Mouse (Mus musculus): ENCODE data around the gene Tom1l2. TPM values are rescaled to one million over a fixed set of nuclear protein-coding genes. Genes with fewer than 3 reads are reported as not detected.
A peak's percentile ranks its signal among the peaks of the same experiment; 100 is the strongest.

Tom1l2 gene
- polyA plus RNA-seq, 1 experiment: 1.0 TPM

- peaks cover 7% of the 10 kb centered on the region for H3K36me3 ChIP-seq (ENCODE audit: control insufficient read depth)
- H3K4me3 ChIP-seq (replicated peaks): no peak overlapping the region
- no peaks in the 10 kb centered on the region for H3K9me3 ChIP-seq (ENCODE audit: control insufficient read depth, low read length)
- peaks cover 47% of the 10 kb centered on the region for H3K4me1 ChIP-seq (ENCODE audit: control insufficient read depth)
- TF ChIP-seq TAL1 (IDR thresholded peaks at IDR 0.05; ENCODE audit: low read length) (no peak), GATA1 (IDR thresholded peaks at IDR 0.05; ENCODE audit: low read length) (no peak)
- H3K27me3 ChIP-seq (ENCODE audit: control insufficient read depth): no peaks in the 10 kb centered on the region
Measured at GRCm38 (mm10) chr11:60224676-60225075, 128.0 kb downstream of the Tom1l2 start.

DNA sequence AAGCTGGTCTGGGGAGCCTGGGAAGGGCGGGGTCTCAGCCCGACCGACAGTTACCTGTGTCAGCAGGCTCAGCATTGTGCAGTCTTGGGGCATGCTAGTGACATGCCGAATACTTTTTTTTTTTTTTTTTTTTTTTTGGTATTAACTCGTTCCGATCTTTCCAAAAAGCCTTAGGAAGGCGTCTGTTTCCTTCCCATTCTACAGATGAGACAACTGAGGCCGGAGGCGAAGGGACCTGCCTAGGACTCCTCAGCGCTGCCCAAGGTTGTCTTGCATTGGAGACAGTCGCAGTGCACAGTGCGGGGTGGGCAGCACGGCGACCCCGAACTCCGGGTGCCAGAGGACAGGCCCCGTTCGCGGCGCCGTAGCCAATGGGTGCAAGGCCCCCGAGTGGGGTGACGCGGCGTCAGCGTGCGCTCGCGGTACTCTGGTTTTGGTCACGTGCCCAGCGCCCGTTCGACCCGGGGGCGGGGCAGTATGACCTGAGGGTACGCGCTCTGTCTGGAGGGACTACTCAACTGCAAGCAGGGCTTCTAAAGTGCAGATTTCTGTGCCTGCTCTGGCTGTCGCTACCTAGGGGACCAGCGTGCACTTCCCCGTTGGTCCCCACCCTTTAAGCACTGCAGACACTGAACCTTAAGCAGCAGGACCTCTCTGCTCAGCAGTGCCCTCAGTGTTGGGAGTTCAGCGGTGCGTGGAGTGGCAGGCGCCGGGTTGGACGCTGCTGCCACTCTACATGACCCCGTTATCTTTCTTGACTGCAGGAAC is 130.1 kb downstream of the Tom1l2 start, which contains the start of gene Srebf1:
Gene Srebf1, minus strand, starts transcription at position 113 of the 768 bp plus-strand sequence.
- peaks cover 5% of the 10 kb centered on the region for H3K9me3 ChIP-seq (ENCODE audit: control insufficient read depth, low read length)
- H3K4me3 ChIP-seq (replicated peaks): peak within 1 kb of the TSS; percentile 69
- peaks cover 67% of the 10 kb centered on the region for H3K4me1 ChIP-seq (ENCODE audit: control insufficient read depth)
- no peak for TF ChIP-seq GATA1 (IDR thresholded peaks at IDR 0.05; ENCODE audit: low read length)
- no peak for TF ChIP-seq TAL1 (IDR thresholded peaks at IDR 0.05; ENCODE audit: low read length)
- H3K27me3 ChIP-seq (ENCODE audit: control insufficient read depth): no peaks in the 10 kb centered on the region
- H3K36me3 ChIP-seq (ENCODE audit: control insufficient read depth): peaks cover 14% of the 10 kb centered on the region

GRCm38 (mm10) chr11:60222085-60222468 is 130.6 kb downstream of the Tom1l2 start:
- Histone ChIP-seq H3K4me3 (replicated peaks) (peak overlapping the region; percentile 69), H3K27me3 (ENCODE audit: control insufficient read depth) (no peaks in the 10 kb centered on the region), H3K36me3 (ENCODE audit: control insufficient read depth) (peaks cover 20% of the 10 kb centered on the region), H3K9me3 (ENCODE audit: control insufficient read depth, low read length) (peaks cover 5% of the 10 kb centered on the region), H3K4me1 (ENCODE audit: control insufficient read depth) (peaks cover 73% of the 10 kb centered on the region)
- TF ChIP-seq GATA1 (IDR thresholded peaks at IDR 0.05; ENCODE audit: low read length) (no peak), TAL1 (IDR thresholded peaks at IDR 0.05; ENCODE audit: low read length) (no peak)

DNA sequence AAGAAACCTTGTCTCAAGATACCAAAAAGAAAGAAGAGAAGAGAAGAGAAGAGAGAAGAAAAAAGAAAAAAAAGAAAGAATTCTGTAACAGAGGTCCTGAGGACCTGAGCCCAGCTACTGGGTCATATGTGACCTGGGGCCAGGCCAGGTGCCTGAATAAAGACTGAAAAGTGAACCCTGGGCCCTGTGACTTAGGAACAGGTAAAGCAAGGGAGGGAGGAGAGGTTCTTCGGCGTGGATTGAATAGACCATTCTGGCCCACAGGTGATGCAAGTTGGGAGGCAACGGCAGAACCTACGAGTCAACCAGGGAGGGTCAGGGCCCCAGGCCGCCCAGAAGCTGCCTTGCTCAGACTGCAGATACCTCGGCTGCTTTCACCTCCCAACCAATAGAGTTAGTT is 131.3 kb downstream of the Tom1l2 start:
- H3K4me3 ChIP-seq (replicated peaks): no peak overlapping the region
- TF ChIP-seq TAL1 (IDR thresholded peaks at IDR 0.05; ENCODE audit: low read length) (no peak), GATA1 (IDR thresholded peaks at IDR 0.05; ENCODE audit: low read length) (no peak)
- H3K4me1 ChIP-seq (ENCODE audit: control insufficient read depth): peaks cover 79% of the 10 kb centered on the region
- H3K36me3 ChIP-seq (ENCODE audit: control insufficient read depth): peaks cover 27% of the 10 kb centered on the region
- H3K9me3 ChIP-seq (ENCODE audit: control insufficient read depth, low read length): peaks cover 5% of the 10 kb centered on the region
- no peaks in the 10 kb centered on the region for H3K27me3 ChIP-seq (ENCODE audit: control insufficient read depth)

DNA sequence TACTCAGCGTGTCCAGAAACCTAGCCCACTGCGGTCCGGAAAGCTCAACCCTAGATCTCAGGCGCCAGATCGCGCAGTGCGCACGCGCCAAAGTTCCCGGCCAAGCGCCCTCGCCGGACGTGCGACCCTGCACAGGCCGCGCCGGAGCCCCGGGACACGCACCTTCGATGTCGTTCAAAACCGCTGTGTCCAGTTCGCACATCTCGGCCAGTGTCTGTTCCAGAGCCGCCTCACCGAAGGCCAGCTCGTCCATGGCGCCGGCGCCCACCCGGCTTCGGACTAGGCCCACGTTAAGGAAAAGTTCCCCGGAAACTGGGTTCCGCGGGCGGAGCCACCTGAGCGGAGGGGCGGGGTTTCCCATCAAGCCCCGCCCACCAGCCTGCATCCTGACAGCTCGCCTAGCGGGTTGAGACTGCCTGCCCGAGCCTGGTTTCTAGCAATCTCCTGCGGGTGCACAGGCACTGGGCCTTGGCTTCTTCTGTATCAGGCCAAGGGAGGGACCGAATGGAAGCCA is 132.4 kb downstream of the Tom1l2 start:
- peaks cover 90% of the 10 kb centered on the region for H3K4me1 ChIP-seq (ENCODE audit: control insufficient read depth)
- TF ChIP-seq TAL1 (IDR thresholded peaks at IDR 0.05; ENCODE audit: low read length) (no peak), GATA1 (IDR thresholded peaks at IDR 0.05; ENCODE audit: low read length) (no peak)
- H3K36me3 ChIP-seq (ENCODE audit: control insufficient read depth): peaks cover 37% of the 10 kb centered on the region
- peaks cover 5% of the 10 kb centered on the region for H3K9me3 ChIP-seq (ENCODE audit: control insufficient read depth, low read length)
- peak overlapping the region; percentile 83 for H3K4me3 ChIP-seq (replicated peaks)
- no peaks in the 10 kb centered on the region for H3K27me3 ChIP-seq (ENCODE audit: control insufficient read depth)

GRCm38 (mm10) chr11:60219609-60220008 is 133.1 kb downstream of the Tom1l2 start:
- Histone ChIP-seq H3K4me1 (ENCODE audit: control insufficient read depth) (peaks cover 91% of the 10 kb centered on the region), H3K27me3 (ENCODE audit: control insufficient read depth) (no peaks in the 10 kb centered on the region), H3K36me3 (ENCODE audit: control insufficient read depth) (peaks cover 42% of the 10 kb centered on the region), H3K9me3 (ENCODE audit: control insufficient read depth, low read length) (peaks cover 5% of the 10 kb centered on the region), H3K4me3 (replicated peaks) (peak overlapping the region; percentile 83)
- TF ChIP-seq TAL1 (IDR thresholded peaks at IDR 0.05; ENCODE audit: low read length): no peak
- TF ChIP-seq GATA1 (IDR thresholded peaks at IDR 0.05; ENCODE audit: low read length): no peak

DNA sequence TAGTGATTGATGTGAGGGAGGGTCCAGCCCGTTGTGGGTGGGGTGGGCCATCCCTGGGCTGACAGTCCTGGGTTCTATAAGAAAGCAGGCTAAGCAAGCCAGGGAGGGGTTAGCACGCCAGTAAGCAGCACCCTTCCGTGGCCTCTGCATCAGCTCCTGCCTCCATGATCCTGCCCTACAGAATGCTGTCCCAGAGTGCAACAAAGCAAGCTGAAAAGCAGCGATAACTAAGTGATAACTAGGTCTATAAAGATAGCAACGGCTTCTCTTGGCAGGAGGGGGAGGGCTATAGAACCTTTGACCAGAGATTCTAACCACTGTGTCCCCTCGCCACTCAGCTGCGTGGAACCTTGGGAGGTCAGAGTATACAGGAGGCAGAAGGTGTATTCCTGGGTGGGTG is 135.2 kb downstream of the Tom1l2 start:
- H3K27me3 ChIP-seq (ENCODE audit: control insufficient read depth): no peaks in the 10 kb centered on the region
- peaks cover 85% of the 10 kb centered on the region for H3K4me1 ChIP-seq (ENCODE audit: control insufficient read depth)
- no peak for TF ChIP-seq GATA1 (IDR thresholded peaks at IDR 0.05; ENCODE audit: low read length)
- H3K36me3 ChIP-seq (ENCODE audit: control insufficient read depth): peaks cover 57% of the 10 kb centered on the region
- peak overlapping the region; percentile 5 for H3K4me3 ChIP-seq (replicated peaks)
- H3K9me3 ChIP-seq (ENCODE audit: control insufficient read depth, low read length): peaks cover 5% of the 10 kb centered on the region

DNA sequence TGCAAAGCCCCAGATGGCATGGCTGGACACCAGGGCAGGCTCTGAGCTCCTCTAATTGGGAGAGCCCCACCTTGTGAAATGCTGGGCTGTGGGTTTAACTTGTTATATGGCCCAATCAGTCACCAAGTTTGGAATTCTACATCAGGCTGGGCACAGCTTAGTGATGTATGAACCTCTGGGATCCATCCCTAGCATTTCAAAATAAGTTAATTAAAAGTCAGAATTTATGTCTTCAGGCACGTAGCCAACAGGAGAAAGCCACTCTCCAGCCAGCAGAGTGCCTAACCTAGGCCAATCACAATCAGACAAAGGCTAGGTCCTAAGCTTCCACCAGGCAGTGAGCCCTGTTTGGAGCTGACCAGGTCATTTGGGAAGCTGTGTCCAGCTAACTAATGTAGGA is 136.0 kb downstream of the Tom1l2 start:
- no peak for TF ChIP-seq TAL1 (IDR thresholded peaks at IDR 0.05; ENCODE audit: low read length)
- no peak for TF ChIP-seq GATA1 (IDR thresholded peaks at IDR 0.05; ENCODE audit: low read length)
- Histone ChIP-seq H3K36me3 (ENCODE audit: control insufficient read depth) (peaks cover 63% of the 10 kb centered on the region), H3K4me3 (replicated peaks) (no peak overlapping the region), H3K9me3 (ENCODE audit: control insufficient read depth, low read length) (peaks cover 5% of the 10 kb centered on the region), H3K27me3 (ENCODE audit: control insufficient read depth) (no peaks in the 10 kb centered on the region), H3K4me1 (ENCODE audit: control insufficient read depth) (peaks cover 85% of the 10 kb centered on the region)

DNA sequence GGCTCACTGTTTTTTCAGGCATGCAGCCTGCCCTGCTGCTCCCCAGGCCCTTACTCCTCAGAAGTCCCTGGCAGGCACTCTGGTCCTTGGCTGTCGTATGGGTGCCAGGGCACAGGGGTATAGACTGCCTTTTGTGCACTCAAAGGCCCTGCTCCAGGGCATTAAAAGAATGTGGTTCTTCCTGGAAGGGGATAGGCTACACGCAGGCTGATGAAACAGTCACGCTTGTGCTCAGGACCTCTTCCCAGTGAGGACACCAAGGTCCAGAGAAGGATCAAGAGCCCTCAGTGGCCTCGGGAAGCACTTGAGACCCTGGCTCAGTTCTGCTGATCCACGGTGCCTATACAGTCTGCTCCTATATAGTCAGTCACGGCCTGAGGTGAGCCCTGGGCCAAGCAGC is 139.4 kb downstream of the Tom1l2 start:
- Histone ChIP-seq H3K36me3 (ENCODE audit: control insufficient read depth) (peaks cover 78% of the 10 kb centered on the region), H3K4me3 (replicated peaks) (no peak overlapping the region), H3K4me1 (ENCODE audit: control insufficient read depth) (peaks cover 85% of the 10 kb centered on the region), H3K9me3 (ENCODE audit: control insufficient read depth, low read length) (peaks cover 5% of the 10 kb centered on the region), H3K27me3 (ENCODE audit: control insufficient read depth) (no peaks in the 10 kb centered on the region)
- TF ChIP-seq TAL1 (IDR thresholded peaks at IDR 0.05; ENCODE audit: low read length): no peak
- TF ChIP-seq GATA1 (IDR thresholded peaks at IDR 0.05; ENCODE audit: low read length): no peak
